Mouse (Mus musculus) spleen, adult 2 months (tissue): ENCODE results near the gene 3110082I17Rik.

Source experiments
- CTCF ChIP-seq: fragments of 200-500 bp; IDR thresholded peaks from 2 replicates; pipeline ENCODE4 v1.5.1; 2011; ENCODE audit warnings: mild to moderate bottlenecking, inconsistent platforms; ENCODE audit not compliant: insufficient read depth, insufficient read length, insufficient replicate concordance; ENCODE audit errors: extremely low read depth
- POLR2A ChIP-seq: fragments of 200-500 bp; IDR thresholded peaks from 2 replicates; pipeline ENCODE4 v1.6.1; 2011; ENCODE audit warnings: low read depth, low read length, inconsistent platforms

DNA sequence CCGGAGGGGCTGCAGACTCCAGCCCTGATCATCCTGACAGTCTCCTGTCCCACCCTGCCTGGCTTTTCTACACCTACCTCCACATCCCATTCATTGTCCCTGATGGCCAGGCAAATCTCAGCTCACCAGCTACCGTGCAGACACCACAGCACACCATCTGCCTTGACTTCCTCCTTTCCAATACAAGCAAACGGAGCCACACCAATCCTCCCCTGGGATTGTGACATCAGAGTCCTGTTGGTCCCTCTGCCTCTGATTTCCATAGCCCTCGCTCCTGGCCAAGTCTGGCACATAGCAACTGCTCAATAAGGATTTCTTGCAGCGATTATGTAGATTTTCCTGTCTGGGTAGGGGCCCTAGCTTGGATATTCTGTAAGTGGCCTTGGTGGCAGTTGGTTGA is 109.2 kb downstream of the 3110082I17Rik start, which contains the start of gene Cox19:
- TF ChIP-seq CTCF (no peak), POLR2A (no peak)
